Mouse (Mus musculus): ENCODE measurements around the gene Taf10.

- TF ChIP-seq CTCF (IDR thresholded peaks at IDR 0.05; ENCODE audit: low read depth, low read length): no peak
- TF ChIP-seq POLR2A (IDR thresholded peaks at IDR 0.05; ENCODE audit: extremely low read depth, insufficient read depth, low read length): no peak
Observed at GRCm38 (mm10) chr7:105740089-105740795, 3.9 kb downstream of the Taf10 start.
